Mouse (Mus musculus): ENCODE measurements around the gene Gm28374. TPM values are rescaled to one million over a fixed set of nuclear protein-coding genes. Genes with fewer than 3 reads are reported as not detected.
"Not testable (repeated sequence)": the region's sequence is repeated elsewhere in the genome, so short reads cannot be mapped to it uniquely, and the experiment has no call there.

Gene Gm28374
- total RNA-seq (2021) = under 1 TPM in 1 of 2 experiments, not detected in 1; 0.54 TPM
- long read RNA-seq, experiment 1, partial matches to known transcripts = 0 of 2 reads
- long read RNA-seq, experiment 1, other reads (novel, unspliced or antisense) = 2 of 2 reads
- long read RNA-seq, experiment 2 = 0 reads

DNA sequence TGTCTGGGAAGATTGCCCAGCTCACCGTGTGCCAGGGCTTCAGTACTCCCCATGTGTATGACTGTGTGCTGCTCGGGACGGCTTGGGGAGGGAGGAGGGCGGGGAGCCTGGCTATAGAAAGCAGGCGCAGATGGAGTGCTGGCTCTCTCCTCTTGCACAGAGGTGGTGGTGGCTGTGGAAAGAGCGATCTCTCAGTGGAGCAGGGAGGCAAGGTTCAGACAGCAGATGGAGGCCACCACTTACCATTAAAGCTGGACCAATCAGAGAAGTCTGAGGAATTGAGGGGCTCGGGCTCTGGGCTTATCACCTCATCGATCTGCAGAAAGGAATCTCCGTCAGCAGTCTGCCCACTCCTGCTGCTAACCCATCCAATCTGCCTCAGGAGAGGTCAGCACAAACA lies at the start of gene Gm28374:
Gm28374 (minus strand) TSS at position 101 of the 400 bp plus-strand sequence.
- Histone ChIP-seq H3K27ac (no peak within 1 kb of the TSS), H3K4me3 (no peak within 1 kb of the TSS)
- TF ChIP-seq CTCF (IDR thresholded peaks at IDR 0.05) = no peak
- no peak for DNase-seq (ENCODE audit: extremely low spot score in 1 of 2, low spot score in 2 of 2)
- intact Hi-C loops (cut with DNase I) = loop anchor here (5.0 to 10.0 kb wide), 2 partner anchors 35 to 253 kb away; partner anchors contain the start of genes Men1 and Sac3d1

DNA sequence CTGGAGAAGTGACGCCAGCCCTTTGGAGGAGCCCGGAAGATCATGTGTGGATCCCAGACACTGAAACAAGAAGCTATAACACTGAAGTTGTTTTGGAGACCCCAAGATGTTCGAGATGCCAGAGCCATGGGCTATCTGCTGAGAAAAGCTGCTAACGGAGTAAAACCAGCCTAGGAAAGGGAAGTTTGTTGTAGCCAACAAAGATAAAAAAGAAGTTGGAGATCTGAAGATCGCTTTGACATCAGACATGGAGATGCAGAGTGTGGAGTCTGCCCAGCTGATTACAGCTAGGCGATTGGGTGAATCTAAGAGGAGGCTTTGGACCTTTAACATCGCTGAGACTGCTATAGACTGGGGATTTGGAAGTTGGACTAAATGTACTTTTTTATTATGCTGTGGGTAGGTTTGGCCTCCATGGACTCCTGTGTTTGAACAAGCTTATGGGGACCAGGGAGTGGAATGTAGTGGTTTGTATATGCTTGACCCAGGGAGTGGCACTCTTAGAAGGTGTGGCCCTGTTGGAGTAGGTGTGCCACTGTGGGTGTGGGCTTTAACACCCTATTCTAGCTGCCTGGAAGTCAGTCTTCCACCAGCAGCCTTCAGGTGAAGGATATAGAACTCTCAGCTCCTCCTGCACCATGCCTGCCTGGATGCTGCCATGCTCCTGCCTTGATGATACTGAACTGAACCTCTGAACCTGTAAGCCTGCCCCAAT lies 48.5 kb upstream of the Gm28374 start:
- H3K27ac ChIP-seq; intact Hi-C loops (cut with DNase I); DNase-seq (ENCODE audit: extremely low spot score in 1 of 2, low spot score in 2 of 2); H3K4me3 ChIP-seq: not testable (repeated sequence)

GRCm38 (mm10) chr19:6127760-6128341 lies 45.8 kb upstream of the Gm28374 start, which contains the start of gene Snx15:
Snx15 (minus strand) TSS chr19:6128304.
- peak within 1 kb of the TSS; percentile 97 for H3K27ac ChIP-seq
- peak; percentile 92 for DNase-seq (ENCODE audit: extremely low spot score in 1 of 2, low spot score in 2 of 2)
- no peak for TF ChIP-seq CTCF (IDR thresholded peaks at IDR 0.05)
- intact Hi-C loops (cut with DNase I) = loop anchor here (1.0 to 5.0 kb wide), 3 partner anchors 10 to 163 kb away; partner anchors contain the start of genes Pola2, Sac3d1 and Syvn1
- peak within 1 kb of the TSS; percentile 65 for H3K4me3 ChIP-seq

DNA sequence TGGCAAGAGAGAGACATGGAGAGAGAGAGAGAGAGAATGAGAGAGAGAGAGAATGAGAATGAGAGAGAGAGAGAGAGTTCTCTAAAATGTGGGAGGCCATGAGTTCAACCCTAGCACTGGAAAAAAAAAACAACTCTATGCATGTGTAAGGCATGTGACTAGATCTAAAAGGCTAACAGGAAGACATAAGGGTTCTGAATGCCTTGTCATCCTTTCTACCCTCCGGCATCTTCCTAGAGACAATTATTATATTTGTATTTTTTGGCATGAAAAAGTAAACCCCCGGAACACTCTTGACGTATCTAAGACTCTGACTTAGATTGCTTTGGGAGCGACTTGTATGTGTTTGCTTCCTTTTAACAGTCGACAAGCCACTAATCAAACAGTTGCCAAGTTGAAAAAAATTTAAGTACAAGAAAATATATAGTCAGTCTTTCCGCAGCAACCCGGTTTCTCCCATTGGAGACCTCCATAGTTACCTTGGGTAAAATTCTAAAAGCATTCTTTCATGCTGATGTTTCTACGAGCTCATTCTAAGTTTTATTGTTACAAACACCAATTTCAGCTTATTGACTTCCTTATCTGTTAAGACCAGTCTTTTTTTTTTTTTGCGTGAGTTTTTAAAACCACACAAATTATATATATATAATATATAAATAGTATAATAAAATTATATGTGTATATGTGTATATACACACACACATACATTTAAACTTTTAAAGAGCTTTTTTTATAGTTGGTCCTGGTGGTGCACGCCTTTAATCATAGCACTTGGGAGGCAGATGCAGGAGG lies 44.9 kb upstream of the Gm28374 start:
- Histone ChIP-seq H3K4me3 (peak overlapping the region; percentile 65), H3K27ac (peak overlapping the region; percentile 97)
- no peak for DNase-seq (ENCODE audit: extremely low spot score in 1 of 2, low spot score in 2 of 2)
- intact Hi-C loops (cut with DNase I) = loop anchor here (1.0 to 5.0 kb wide), 3 partner anchors 9 to 162 kb away; partner anchors contain the start of genes Pola2, Sac3d1 and Syvn1
- no peak for TF ChIP-seq CTCF (IDR thresholded peaks at IDR 0.05)

GRCm38 (mm10) chr19:6126289-6126688 lies 44.2 kb upstream of the Gm28374 start:
- DNase-seq (ENCODE audit: extremely low spot score in 1 of 2, low spot score in 2 of 2) = no peak
- intact Hi-C loops (cut with DNase I) = loop anchor here (2.0 to 5.0 kb wide), 2 partner anchors 79 to 161 kb away; partner anchors contain the start of genes Pola2 and Syvn1
- TF ChIP-seq CTCF (IDR thresholded peaks at IDR 0.05) = peak; percentile 73
- no peak overlapping the region for H3K4me3 ChIP-seq
- H3K27ac ChIP-seq = no peak overlapping the region

GRCm38 (mm10) chr19:6124898-6125297 lies 42.8 kb upstream of the Gm28374 start:
- TF ChIP-seq CTCF (IDR thresholded peaks at IDR 0.05) = no peak
- Histone ChIP-seq H3K27ac (no peak overlapping the region), H3K4me3 (no peak overlapping the region)
- DNase-seq (ENCODE audit: extremely low spot score in 1 of 2, low spot score in 2 of 2) = no peak
- intact Hi-C loops (cut with DNase I) = loop anchor here (5.0 kb wide), 1 partner anchor 78 kb away; the partner anchor contains the start of gene Syvn1

GRCm38 (mm10) chr19:6123330-6123729 lies 41.3 kb upstream of the Gm28374 start:
- Histone ChIP-seq H3K27ac (no peak overlapping the region), H3K4me3 (no peak overlapping the region)
- intact Hi-C loops (cut with DNase I) = no loop called here
- no peak for DNase-seq (ENCODE audit: extremely low spot score in 1 of 2, low spot score in 2 of 2)
- no peak for TF ChIP-seq CTCF (IDR thresholded peaks at IDR 0.05)

- no peak for TF ChIP-seq CTCF (IDR thresholded peaks at IDR 0.05)
- intact Hi-C loops (cut with DNase I) = no loop called here
- Histone ChIP-seq H3K4me3 (no peak overlapping the region), H3K27ac (no peak overlapping the region)
- no peak for DNase-seq (ENCODE audit: extremely low spot score in 1 of 2, low spot score in 2 of 2)
These were observed 39.7 kb upstream of the Gm28374 start for GRCm38 (mm10) chr19:6121761-6122160.

DNA sequence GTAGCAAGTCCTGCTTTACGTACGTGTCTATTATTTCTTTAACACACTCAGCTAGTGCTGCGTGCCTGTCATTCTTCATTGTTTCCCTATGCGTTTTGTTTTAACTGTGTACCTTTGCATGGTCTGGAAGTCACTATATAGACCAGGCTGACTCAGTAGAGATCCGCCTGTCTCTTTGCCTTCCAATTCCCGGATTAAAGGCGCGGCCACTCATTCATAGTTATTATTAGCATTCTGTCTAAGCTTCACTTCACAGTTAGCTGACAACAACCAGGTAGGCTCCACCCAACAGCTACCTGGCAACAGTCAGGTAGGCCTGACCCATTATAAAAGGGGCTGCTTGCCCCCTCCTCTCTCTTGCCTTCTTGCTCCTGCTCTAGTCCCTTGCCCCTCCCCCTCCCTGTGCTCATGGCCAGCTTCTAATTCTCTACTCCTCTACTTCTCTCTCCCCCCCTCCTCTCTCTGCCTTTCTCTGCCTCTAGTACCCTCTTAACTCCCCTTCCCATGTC lies 36.7 kb upstream of the Gm28374 start:
- no peak for DNase-seq (ENCODE audit: extremely low spot score in 1 of 2, low spot score in 2 of 2)
- no peak for TF ChIP-seq CTCF (IDR thresholded peaks at IDR 0.05)
- peak overlapping the region; percentile 93 for H3K27ac ChIP-seq
- intact Hi-C loops (cut with DNase I) = loop anchor here (1.0 to 5.0 kb wide), 2 partner anchors 9 to 36 kb away; partner anchors contain the start of genes Cdca5, Gm28374, Tmem262 and Zfpl1
- H3K4me3 ChIP-seq = peak overlapping the region; percentile 78

DNA sequence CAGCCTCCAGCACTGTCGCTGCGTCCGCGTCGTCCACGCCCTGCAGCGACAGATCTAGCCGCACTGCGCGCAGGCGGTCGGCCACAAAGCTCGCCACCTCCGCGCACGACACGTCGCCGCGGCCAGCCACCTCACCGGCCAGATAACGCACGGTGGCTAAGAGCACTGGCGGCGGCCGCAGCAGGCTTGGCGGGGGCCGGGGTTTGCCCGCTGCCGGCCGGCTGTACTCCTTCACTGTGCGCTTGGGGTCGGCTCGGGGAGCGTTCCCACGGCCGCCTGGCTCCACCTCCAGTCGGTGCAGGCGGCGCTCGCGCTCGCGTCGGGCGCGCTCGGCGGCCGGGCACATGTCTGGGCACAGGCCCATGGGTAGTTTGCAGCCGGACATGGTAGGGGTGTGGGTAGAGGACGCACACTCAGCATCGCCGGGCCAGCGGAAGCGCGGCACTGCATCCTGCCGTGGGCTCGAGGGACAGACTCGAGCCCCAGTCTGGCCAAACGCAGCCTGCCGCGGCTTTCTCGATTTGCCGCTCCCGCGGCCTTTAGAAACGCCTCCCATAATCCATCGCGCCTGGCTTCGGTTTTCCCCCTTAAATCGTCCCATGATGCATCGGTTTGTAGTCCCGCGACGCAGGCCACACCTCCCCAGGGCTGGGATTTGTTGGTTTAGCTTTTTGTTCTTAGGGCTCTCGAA lies 36.1 kb upstream of the Gm28374 start, which contains the start of gene Sac3d1:
Sac3d1 (minus strand) TSS at position 665 of the 691 bp plus-strand sequence.
- peak; percentile 85 to 87 for DNase-seq (ENCODE audit: extremely low spot score in 1 of 2, low spot score in 2 of 2)
- intact Hi-C loops (cut with DNase I) = loop anchor here (1.0 to 5.0 kb wide), 2 partner anchors 9 to 36 kb away; partner anchors contain the start of genes Cdca5, Gm28374, Tmem262 and Zfpl1
- peak within 1 kb of the TSS; percentile 93 for H3K27ac ChIP-seq
- H3K4me3 ChIP-seq = peak within 1 kb of the TSS; percentile 78
- TF ChIP-seq CTCF (IDR thresholded peaks at IDR 0.05) = no peak; the same call in none of the 2 replicates

Data from left cerebral cortex, adult 2 months (tissue).